Mouse (Mus musculus) c-Kit-negative CD71-positive TER-119-positive erythroid progenitor cells, embryonic 14.5 days (primary cell): ENCODE data around the gene Cxcl2.

Experiments used
- DNase-seq: peaks from one replicate; pipeline ENCODE4 v3.0.0-alpha.2; 2013; ENCODE audit warnings: low read depth, low spot score

The Cxcl2 gene

DNA sequence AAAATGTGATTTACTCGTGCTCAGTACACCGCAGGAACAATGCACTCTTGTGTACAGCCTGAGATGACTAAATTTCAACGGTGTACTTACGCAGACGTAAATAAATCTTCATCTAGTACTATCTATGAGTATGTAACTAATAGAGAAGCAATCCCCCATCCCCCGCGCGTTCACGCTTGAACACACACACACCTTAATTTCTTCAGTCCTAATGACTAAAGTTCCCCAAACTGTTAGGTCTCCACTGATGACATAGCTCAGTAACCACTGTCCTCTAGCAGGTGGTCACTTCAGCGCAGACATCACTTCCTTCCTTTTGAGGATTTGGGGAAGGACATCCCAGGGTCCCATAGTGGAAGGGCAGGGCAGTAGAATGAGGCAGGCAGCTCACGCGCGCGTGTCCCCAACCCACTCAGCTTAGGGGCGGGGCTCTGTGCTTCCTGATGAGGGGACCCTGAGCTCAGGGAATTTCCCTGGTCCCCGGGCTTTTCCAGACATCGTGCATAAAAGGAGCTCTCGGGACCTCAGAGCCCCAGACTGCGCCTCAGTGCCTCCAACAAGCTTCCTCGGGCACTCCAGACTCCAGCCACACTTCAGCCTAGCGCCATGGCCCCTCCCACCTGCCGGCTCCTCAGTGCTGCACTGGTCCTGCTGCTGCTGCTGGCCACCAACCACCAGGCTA lies at the start of gene Cxcl2:
TSS of gene Cxcl2 (plus strand) at position 533 of the 682 bp plus-strand sequence.
- no peak for DNase-seq

DNA sequence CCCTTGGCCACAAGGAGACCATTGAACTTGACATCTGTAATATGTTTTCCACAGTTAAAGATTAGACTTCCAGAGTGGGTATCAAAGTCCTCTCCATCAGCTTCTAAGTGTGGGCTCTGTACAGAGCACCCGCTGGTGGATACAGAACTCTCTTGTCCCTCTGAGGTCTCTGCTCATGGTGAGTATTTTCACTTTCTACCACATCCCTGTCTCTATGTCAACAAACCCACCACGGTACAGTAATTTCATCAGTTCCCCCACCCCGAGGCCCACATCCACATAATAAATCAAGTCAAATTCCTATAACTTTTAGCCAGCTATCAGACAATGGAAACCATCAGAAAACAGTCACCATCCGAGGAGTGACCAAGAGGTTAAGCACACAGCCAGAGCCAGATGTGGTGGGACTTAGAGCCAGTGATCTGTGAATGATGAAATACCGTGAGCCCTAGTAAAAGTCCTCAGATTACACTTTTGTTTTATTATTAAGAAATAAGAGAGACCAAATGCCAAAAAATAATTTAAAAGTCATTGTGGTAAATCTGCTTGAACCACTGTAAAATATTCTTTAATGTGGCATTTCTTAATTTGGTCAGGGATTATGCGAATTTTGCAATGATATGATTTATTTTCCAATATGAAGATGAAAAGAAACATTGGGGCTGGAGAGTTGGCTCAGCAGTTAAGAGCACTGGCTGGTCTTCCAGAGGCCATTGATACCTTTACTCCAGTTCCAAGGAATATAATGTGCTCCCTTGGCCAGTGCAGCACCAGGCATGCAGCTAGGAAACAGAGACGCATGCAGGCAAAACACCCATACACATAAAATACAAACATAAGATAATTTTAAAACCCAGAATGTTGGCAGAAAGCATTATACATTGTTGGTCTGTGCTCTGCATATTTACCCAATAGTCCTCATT lies 48.1 kb upstream of the Cxcl2 start:
- no peak for DNase-seq

DNA sequence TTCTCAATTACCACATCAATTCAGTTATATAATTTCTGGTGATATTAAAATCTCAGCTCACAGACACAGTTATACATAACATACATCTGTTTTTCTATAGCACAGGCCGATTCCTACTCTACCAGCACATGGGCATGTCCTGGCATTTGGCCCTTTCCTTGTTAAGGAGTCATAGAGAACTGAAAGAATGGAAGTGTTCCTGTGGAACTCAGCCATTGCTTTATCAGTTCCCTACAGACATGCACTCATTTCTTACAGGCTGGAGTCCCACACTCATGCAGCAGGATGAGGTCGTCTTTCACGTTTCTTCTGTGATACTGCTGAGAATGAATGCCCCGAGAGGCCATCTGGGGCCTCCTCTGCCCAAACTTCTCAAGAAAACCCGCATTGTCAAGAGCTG lies 46.2 kb upstream of the Cxcl2 start:
- no peak for DNase-seq

DNA sequence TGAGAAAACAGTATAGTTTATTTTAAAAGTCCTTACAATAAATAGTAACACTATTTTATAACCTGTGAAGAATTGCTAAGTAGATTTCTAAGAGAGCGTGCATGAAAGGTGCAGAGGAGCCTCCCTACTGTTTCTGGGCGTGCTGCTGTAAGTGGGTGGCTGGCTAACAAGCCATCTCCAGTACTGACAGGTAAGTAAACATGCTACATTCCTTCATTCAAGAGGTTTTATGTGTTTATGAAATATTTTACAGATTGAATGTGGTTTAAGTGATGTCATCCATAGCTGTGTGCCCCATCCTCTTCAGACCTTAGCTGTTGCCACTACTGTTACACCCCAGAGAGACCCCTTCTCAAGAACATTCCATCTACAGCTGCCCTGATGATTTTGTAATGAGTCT lies 45.2 kb upstream of the Cxcl2 start:
- DNase-seq: no peak

DNA sequence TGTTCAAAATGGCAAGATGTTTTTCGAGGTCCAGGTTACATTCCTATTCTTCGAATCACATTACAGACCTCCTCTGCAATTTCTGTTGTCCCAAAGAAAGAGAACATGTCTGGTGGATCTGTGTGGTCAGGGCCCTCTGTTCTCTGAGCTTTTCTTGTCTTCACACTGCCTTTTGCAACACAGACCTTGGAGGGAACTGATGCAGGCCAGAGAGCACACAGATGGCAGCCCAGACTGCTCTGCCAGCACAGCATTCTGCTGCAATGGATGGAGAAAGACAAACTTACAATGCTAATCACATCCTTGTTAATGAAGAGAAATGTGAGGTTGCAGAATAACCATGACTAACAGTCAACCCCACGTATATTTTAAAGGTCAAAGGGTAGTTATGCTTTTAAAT lies 44.6 kb upstream of the Cxcl2 start:
- DNase-seq: no peak

DNA sequence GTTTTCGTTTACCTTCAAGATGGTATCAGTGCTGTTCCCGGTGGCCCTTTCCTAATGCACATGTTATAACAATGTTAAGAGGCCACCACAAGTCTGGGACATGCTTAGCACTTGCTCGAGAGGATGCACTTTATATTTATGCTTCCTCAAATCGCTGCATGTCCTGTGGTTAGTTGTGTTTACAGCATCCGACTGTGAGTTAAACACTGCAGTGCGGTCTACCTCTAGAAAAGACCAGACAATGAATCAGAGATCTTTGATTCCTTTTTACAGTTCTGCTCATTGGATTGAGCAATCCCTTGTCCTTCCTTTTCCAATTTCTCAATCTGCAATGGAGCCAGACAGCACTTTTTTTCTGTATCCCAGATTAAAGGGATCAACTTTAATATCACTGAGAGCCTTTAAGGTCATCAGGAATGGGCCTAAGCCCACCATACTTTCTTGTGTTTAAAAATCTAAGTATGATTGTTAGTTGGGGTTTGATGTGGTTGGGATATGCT lies 41.7 kb upstream of the Cxcl2 start:
- no peak for DNase-seq

DNA sequence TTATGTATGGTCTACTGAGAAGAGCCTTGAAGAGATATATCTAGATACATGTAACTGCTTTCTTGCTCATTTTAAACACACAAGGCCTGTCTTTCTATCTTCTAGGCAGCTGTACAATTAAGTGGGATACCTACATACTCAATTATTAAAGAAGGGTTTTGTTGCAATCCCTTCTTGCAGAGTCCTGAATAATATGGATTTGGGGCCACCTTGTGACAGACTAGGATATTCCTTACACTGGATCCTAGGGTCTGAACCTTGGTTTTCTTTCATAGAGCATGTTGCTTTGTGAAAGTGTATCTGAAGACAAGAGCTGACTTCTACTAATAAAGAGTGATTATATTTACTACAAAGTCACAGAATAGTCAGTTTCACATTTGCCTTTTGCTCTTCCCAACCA lies 36.9 kb upstream of the Cxcl2 start:
- no peak for DNase-seq

DNA sequence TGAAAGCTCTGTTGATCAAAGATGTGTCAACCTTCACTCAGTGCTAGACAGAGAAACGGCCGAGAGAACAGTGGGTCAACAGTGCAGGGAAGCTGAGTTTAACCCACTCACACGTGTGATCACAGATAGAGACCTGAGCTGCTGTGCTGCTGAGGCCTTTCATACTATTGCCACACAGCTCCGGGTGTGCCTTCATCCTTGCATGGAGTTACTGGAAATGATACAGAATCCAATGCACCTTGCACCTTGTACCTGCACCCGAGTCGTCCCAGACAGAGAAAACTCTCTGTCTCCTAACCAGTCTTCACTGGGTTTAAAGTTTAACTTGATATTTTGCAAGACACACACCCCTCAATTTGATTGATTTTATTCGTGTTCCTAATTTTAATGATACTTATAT lies 31.3 kb upstream of the Cxcl2 start:
- no peak for DNase-seq

DNA sequence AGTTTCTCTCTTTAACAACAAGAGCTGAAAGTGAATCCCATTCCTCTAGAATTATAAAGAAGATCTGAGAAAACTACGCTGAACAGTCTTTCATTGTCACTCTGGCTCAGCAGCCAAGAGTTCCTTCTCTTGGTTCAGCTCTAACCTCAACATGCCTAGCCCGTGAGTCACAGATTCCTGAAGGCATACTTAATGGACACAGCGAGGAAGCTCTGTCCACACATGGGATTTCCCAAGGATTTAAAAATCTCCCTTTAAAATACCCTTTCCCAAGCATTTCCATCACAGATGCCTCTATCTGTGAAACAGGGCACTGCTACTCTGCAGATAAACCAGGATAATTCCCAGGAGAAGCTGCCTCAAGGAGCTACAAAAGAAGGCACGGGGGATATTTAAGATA lies 27.6 kb upstream of the Cxcl2 start:
- DNase-seq: no peak

DNA sequence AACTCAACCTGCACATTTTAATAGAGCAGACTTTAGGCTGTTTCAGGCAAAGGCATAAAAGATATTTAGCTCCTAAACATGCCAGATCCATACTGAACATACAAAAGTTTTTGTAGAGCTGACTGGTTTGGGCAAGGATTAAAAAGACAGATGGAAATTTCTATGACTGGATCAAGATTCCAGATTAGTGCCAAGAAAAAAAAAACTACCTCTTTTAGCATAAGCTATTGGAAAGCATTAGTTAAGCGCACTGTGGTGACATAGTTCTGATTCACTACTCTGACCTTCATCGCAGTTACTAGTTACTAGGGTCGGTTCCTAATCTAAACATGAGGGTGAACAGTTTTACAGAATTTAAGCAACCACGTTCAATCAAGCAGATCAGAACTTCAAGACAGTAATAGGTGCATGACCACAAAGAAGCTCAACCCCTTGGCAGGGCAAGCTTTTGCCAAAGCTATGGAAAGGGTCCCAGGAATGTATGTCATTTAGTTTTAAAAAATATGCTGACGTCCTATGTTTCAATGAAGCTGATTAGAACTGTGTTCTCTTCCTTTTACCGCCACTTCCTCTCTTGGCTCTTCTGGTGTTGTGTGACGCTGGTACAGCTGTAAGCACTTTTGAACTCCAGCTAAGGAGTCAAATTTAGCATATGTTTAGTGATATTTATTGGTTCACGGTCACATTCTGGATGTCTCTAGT lies 27.0 kb upstream of the Cxcl2 start:
- no peak for DNase-seq

DNA sequence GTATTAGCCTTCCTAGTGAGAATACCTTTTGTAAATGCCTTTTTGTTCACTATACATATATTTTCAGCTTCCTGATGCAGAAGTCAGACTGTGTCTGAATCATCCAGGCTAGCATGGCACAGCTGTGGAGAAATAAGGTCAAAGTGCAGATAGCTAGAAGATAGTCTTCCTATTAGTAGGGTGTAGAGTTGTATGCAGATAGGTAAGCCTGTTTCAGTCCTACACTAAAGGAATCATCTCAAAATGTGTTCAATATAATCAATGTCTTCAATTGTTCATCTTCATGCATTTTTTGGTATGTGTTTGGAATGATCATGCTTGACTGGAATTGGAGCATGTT lies 26.5 kb upstream of the Cxcl2 start:
- no peak for DNase-seq

DNA sequence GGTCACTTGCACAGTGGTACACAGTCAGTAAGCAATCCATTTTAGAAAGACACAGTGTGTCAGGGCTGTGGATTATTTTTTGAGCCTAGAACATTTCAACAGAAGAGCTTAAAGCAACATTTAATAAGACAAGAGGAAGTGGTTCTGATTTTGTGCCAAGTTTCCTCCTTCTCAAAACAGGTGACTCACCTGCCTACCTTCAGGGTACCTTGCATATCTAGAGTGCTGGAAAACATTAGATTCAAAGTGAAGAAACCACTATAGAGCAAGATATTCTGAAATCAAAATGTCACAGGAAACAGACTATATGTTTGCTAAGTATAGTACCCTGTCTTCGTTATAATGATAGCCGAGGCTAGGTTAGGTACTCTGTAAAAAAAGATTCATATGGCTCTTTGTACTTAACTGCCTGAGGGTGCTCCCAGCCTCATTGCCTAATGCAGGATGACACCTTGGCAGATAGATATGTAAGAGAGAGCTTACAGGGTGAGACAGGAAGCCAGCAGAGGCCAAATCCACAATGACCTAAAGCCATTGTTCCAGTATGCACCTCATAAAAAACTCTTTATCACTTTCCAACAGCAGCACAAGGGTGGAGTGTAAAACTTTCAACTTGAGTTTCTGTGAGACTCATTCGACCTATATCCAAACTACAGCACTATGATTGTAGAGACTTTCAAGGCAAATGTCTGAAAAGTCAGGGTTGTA lies 24.2 kb upstream of the Cxcl2 start:
- DNase-seq: no peak

DNA sequence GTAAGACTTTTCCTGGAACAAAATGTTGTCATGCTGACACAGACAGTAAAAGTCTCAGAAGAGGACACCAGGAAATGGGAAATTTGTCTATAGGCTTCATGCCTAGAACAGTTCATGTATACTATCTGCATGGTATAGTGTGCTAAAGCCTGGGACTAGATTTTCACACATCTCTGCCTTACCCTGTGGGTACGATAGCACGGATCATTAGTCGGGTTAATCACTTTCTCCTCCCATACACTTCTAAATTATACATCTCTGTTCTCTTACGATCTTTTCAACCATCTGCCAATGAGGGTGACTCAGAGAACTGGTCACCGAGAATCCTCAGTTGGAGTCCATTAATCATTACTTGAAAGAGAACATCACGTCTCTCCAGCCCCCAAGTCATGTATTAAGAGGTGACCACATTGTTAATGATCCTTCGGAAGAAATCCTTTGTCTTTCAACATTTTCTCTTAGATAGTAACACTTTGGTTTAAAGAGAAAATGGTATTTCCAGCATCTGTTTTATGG lies 23.3 kb upstream of the Cxcl2 start:
- no peak for DNase-seq

DNA sequence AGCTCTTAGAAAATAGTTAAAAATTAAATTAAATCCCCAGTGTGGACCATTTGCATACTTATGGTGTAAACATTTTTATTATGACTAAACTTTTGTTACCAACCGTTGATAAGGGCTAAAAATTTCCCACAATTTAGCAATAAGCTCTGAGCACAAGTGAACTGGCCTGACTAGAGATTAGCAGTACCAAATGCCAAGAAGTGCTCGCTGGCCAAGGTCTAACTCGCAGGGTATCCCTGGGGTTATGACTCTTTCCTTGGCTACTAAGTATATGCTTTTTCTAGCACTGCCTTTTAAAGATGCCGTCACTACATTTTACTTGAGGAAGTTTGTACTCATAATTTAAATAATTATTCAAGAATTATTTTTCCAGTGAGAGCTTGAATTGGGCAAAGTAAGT lies 22.6 kb upstream of the Cxcl2 start:
- DNase-seq: no peak

DNA sequence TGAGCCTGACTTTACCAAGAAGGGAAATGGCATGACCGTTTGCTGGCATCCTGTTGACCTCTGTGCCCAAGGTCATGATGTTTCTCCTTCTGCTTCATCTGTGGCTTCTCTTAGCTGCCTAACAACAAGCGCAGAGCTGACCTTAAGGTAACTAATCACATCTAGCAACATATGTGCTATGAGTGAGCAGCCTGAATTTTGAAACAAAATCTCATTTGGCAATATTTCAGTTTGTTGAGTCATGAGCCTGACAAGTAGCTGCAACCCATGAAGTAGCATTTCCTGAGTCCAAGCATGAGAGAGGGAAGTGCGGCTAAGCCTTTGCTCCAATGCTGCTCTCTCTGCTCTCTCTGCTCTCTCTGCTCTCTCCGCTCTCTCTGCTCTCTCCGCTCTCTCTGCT lies 22.0 kb upstream of the Cxcl2 start:
- no peak for DNase-seq

DNA sequence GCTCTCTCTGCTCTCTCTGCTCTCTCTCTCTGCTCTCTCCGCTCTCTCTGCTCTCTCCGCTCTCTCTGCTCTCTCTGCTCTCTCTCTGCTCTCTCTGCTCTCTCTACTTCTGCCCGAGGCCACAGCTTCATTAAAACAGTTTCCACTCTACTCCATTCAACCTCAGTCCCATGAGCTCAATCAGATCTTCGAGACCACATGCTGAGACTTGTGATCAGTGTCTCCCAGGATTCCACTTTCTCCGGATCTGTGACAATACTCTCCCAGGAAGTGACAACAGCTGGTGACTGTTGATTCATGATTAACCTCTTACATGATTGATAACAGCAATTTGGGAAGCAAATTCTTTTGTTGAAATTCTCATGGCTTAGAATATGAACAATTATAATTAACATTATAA lies 21.5 kb upstream of the Cxcl2 start:
- no peak for DNase-seq

DNA sequence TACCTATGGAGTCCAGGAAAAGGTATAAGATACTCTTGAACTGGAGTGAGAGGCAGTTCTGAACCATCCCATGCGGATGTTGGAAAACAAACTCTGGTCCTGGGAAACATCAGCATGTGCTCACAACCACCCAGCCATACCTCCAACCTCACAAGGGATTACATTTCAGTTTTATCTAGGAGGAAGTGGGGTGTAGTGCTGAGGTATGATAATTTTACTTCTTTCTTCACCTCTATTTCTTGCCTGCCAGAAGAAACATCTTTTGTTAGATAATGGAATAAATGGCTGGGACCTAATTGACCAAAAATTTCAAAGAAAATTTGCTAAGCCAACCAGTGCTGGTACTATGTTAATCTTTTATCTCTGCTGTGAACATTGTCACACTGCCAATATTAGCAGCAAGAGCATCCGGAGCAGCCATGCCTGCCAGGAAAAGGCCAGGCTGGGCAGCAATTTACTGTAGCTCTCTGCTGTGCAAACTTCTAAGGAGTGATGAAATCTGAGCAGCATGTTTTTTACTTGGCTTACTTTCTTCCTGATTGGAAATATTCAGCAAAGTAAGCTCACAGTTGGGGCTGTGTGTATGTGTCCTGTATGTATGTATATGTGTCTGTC lies 18.9 kb upstream of the Cxcl2 start:
- no peak for DNase-seq

DNA sequence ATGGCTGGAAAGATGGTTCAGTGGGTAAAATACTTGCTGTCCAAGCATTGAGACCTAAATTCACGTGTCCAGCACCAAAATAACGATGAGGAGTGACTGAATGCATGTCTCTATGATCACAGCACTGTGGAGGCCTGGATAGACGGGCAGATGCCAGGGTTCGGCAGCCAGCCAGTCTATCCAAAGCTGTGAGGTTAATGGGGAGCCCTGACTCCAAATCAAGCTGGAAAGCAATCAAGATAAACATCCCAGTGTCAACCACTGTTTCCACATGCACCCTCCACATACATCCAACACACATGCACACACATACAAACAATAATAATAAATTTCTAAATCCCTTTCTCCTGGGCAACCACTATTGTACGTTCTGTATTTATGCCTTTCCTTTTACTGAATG lies 15.0 kb upstream of the Cxcl2 start:
- DNase-seq: no peak

DNA sequence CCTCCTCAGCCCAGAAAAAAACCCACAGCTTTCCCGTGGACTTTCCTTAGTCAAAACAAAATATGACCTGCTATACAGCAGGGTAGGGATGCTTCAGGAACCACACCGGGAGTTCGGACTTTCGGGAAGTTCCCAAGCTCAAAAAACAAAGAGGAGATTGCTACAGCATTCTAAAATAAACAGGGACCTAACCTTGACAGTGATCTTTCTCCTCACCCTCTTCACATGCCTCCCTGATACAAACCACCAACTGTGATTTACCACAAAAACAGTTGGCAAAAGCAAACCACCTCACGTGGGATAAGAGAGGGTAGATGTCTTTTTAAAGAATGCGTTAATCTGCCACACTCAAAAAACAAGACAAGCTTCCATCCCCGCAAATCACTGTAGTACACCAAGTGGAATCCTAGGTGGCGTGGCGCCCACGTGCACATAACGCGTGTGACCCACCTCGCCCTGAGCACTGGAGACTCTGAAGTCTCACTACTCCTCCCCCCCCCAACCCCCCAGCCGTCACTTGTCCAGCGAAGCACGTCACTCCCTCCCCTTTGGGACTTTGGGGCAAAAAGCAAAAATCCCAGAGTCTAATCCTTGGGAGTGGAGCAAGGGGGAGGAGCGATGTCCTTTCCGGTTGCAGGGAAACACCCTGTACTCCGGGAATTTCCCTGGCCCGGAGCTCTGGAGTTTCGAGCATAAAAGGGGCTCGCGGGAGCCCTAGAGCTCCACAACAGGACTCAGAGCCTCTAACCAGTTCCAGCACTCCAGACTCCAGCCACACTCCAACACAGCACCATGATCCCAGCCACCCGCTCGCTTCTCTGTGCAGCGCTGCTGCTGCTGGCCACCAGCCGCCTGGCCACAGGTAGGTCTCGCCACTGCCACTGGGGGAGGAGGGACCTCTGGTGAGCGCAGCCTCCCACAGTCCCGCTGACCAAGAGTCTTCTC lies 12.9 kb upstream of the Cxcl2 start, which contains the start of gene Cxcl1:
TSS of gene Cxcl1 (plus strand) at position 723 of the 945 bp plus-strand sequence.
- DNase-seq: no peak

DNA sequence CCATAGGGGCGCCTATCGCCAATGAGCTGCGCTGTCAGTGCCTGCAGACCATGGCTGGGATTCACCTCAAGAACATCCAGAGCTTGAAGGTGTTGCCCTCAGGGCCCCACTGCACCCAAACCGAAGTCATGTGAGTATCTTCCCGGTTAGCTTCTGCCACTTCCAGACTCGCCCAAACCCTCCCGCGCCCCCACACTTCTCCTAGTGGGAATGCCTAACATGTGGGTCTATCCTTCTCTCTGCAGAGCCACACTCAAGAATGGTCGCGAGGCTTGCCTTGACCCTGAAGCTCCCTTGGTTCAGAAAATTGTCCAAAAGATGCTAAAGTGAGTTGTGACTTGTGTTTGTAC lies 12.2 kb upstream of the Cxcl2 start:
- no peak for DNase-seq
